Comparison of ENCODE assay signal across 21 mouse cellular contexts in the genomic region with DNA sequence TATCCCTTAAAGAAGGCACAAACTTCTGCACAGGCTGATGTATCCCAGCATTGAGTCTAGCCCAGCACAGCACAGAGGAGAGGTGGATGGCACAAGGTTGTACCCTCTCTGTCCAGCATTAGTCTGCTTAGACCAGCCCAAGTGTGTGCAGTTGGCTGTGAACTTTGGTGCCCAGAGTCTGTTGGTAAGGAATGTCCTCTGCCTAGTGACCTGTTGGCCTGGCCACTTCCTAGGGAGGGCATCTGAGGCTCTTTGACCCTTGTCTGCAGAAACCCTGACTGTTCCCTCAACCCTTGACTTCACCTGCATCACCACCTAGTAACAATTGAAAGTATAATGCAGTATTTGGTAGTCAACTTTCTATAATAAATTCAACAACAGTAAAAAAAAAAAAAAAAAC. TPM values are rescaled to one million over a fixed set of nuclear protein-coding genes. Genes with fewer than 3 reads are reported as not detected.
DNase-seq lines count a peak whose midpoint lies in the region; ATAC-seq lines count a peak whose summit lies in the region.
"Had no signal": no experiment of that assay in that cellular context is flagged by ENCODE, and none has a peak within 500 bp of the region (broad histone marks: within the 10 kb centered on the region; RNA-seq: fewer than 3 reads in every experiment).

No protein-coding gene starts in this region.

- peaks cover 14% of the 10 kb centered on the region for H3K4me1 ChIP-seq in embryonic facial prominence, embryonic 13.5 days
- H3K4me1 ChIP-seq in embryonic facial prominence, embryonic 10.5 days = peaks cover 19% of the 10 kb centered on the region
- peaks cover 5% of the 10 kb centered on the region; the same call in 1 of the 2 replicates for H3K4me1 ChIP-seq in kidney, embryonic 16.5 days (ENCODE audit: insufficient read depth, low read length)
- H3K4me1 ChIP-seq in embryonic facial prominence, embryonic 14.5 days (ENCODE audit: control insufficient read depth, insufficient read depth, low read length) = peaks cover 3% of the 10 kb centered on the region

- no peaks in the 10 kb centered on the region for H3K9me3 ChIP-seq in embryonic facial prominence, embryonic 13.5 days
- no peaks in the 10 kb centered on the region for H3K9me3 ChIP-seq in embryonic facial prominence, embryonic 10.5 days
- H3K9me3 ChIP-seq in kidney, embryonic 16.5 days (ENCODE audit: low read length) = no peaks in the 10 kb centered on the region
- no peaks in the 10 kb centered on the region for H3K9me3 ChIP-seq in embryonic facial prominence, embryonic 14.5 days (ENCODE audit: control insufficient read depth, low read length)
- H3K9me3 ChIP-seq: forebrain, embryonic 15.5 days; G1E; heart, embryonic 15.5 days; hindbrain, embryonic 12.5 days had no signal

- H3K9ac ChIP-seq in embryonic facial prominence, embryonic 13.5 days = no peak overlapping the region
- H3K9ac ChIP-seq in kidney, embryonic 16.5 days (replicated peaks; ENCODE audit: low read length) = no peak overlapping the region
- H3K9ac ChIP-seq in embryonic facial prominence, embryonic 14.5 days (ENCODE audit: low read depth, low read length) = no peak overlapping the region
- H3K9ac ChIP-seq: forebrain, embryonic 15.5 days; heart, embryonic 15.5 days; hindbrain, embryonic 12.5 days had no signal

- peaks cover 5% of the 10 kb centered on the region; the same call in 1 of the 2 replicates for H3K27me3 ChIP-seq in embryonic facial prominence, embryonic 13.5 days
- H3K27me3 ChIP-seq in embryonic facial prominence, embryonic 10.5 days (replicated peaks; ENCODE audit: low read depth, poor library complexity, severe bottlenecking) = peaks cover 13% of the 10 kb centered on the region
- peaks cover 4% of the 10 kb centered on the region; the same call in 1 of the 2 replicates for H3K27me3 ChIP-seq in kidney, embryonic 16.5 days (ENCODE audit: insufficient read depth, low read length)
- no peaks in the 10 kb centered on the region; the same call in 1 of the 2 replicates for H3K27me3 ChIP-seq in embryonic facial prominence, embryonic 14.5 days (replicated peaks; ENCODE audit: control insufficient read depth, insufficient read depth, low read length)
- H3K27me3 ChIP-seq: forebrain, embryonic 15.5 days; hindbrain, embryonic 12.5 days had no signal

- H3K27ac ChIP-seq in embryonic facial prominence, embryonic 13.5 days = 0 out of 2 replicates have a peak overlapping the region, but pooled peaks have one; percentile 29
- no peak overlapping the region for H3K27ac ChIP-seq in embryonic facial prominence, embryonic 10.5 days (replicated peaks)
- no peak overlapping the region for H3K27ac ChIP-seq in kidney, embryonic 16.5 days (ENCODE audit: low read length)
- H3K27ac ChIP-seq in embryonic facial prominence, embryonic 14.5 days (replicated peaks; ENCODE audit: low read depth, low read length) = peak overlapping the region; percentile 16
- H3K27ac ChIP-seq: forebrain, embryonic 15.5 days; heart, embryonic 15.5 days; hindbrain, embryonic 12.5 days had no signal

- H3K36me3 ChIP-seq in embryonic facial prominence, embryonic 13.5 days = no peaks in the 10 kb centered on the region
- no peaks in the 10 kb centered on the region for H3K36me3 ChIP-seq in embryonic facial prominence, embryonic 10.5 days (replicated peaks)
- H3K36me3 ChIP-seq in kidney, embryonic 16.5 days (ENCODE audit: insufficient read depth, low read length) = no peaks in the 10 kb centered on the region
- no peaks in the 10 kb centered on the region for H3K36me3 ChIP-seq in embryonic facial prominence, embryonic 14.5 days (ENCODE audit: control insufficient read depth, insufficient read depth, low read length)
- H3K36me3 ChIP-seq: forebrain, embryonic 15.5 days; G1E; heart, embryonic 15.5 days; hindbrain, embryonic 12.5 days had no signal

- no peak overlapping the region for H3K4me3 ChIP-seq in embryonic facial prominence, embryonic 13.5 days
- H3K4me3 ChIP-seq in embryonic facial prominence, embryonic 10.5 days = no peak overlapping the region
- H3K4me3 ChIP-seq in kidney, embryonic 16.5 days (ENCODE audit: low read length) = no peak overlapping the region
- H3K4me3 ChIP-seq in embryonic facial prominence, embryonic 14.5 days (ENCODE audit: low read depth, low read length) = no peak overlapping the region
- H3K4me3 ChIP-seq: forebrain, embryonic 15.5 days; heart, embryonic 15.5 days; hindbrain, embryonic 12.5 days had no signal

- ATAC-seq in embryonic facial prominence, embryonic 13.5 days (ENCODE audit: insufficient number of reproducible peaks, insufficient read depth, low FRiP score, low TSS enrichment, low read depth) = no peak
- no peak for ATAC-seq in kidney, embryonic 16.5 days (ENCODE audit: low FRiP score, low TSS enrichment)
- ATAC-seq in embryonic facial prominence, embryonic 14.5 days (ENCODE audit: low read depth) = no peak
- ATAC-seq: CD4-positive, CD25-positive, alpha-beta regulatory T cell, adult 4 months; forebrain, embryonic 15.5 days had no signal

- no peak for DNase-seq in embryonic facial prominence, embryonic 10.5 days (ENCODE audit: low spot score)
- DNase-seq in kidney, adult 11 months = peak; percentile 19
- DNase-seq in kidney, postnatal 25 days = peak; percentile 13 to 51
- no peak for DNase-seq in kidney, postnatal 4 days
- no peak for DNase-seq in embryonic facial prominence, embryonic 14.5 days (ENCODE audit: low spot score)
- DNase-seq in lung, postnatal 4 days = no peak
- DNase-seq: adrenal gland, adult 8-10 months; adrenal gland, postnatal 36 days; B cell, adult 2 months; cerebellum, adult 2 months; cerebellum, postnatal 10 days; gastrocnemius, postnatal 10 days; heart, adult 18-20 months had no signal

- no peak overlapping the region for H3K4me2 ChIP-seq in embryonic facial prominence, embryonic 13.5 days
- no peak overlapping the region for H3K4me2 ChIP-seq in kidney, embryonic 16.5 days (replicated peaks; ENCODE audit: low read depth, low read length)
- no peak overlapping the region for H3K4me2 ChIP-seq in embryonic facial prominence, embryonic 14.5 days (ENCODE audit: low read depth, low read length)
- H3K4me2 ChIP-seq: forebrain, embryonic 15.5 days; heart, embryonic 11.5 days; heart, embryonic 15.5 days; hindbrain, embryonic 12.5 days had no signal

RNA-seq across cellular contexts. Expression of a gene that starts 2.4 kb away (rescaled TPM):
- polyA plus RNA-seq in embryonic facial prominence, embryonic 13.5 days (2015; fragmentation: Nextera tagmentation; extraction: Ambion mirVana) = 66.1 and 82.2 TPM in 2 replicates
- polyA plus RNA-seq in embryonic facial prominence, embryonic 10.5 days (2016; fragmentation: Nextera tagmentation; extraction: Ambion mirVana) = 1.7 and 4.7 TPM in 2 replicates
- polyA plus RNA-seq in kidney, embryonic 16.5 days (2015; fragmentation: Nextera tagmentation; extraction: Ambion mirVana) = 22.4 and 23.3 TPM in 2 replicates
- polyA plus RNA-seq in embryonic facial prominence, embryonic 14.5 days (2014; fragmentation: Nextera tagmentation; extraction: Ambion mirVana) = 119 and 142 TPM in 2 replicates
- polyA plus RNA-seq: CD4-positive, CD25-positive, alpha-beta regulatory T cell, adult 4 months; G1E had no signal

RNA-seq across cellular contexts. Expression of a gene that starts 51.0 kb away (rescaled TPM):
- 0.39 and 0.93 TPM in 2 replicates for polyA plus RNA-seq in embryonic facial prominence, embryonic 13.5 days (2015; fragmentation: Nextera tagmentation; extraction: Ambion mirVana)
- 0.11 TPM in 1 of 2 replicates, not detected in the other for polyA plus RNA-seq in embryonic facial prominence, embryonic 10.5 days (2016; fragmentation: Nextera tagmentation; extraction: Ambion mirVana)
- 0.04 and 0.12 TPM in 2 replicates for polyA plus RNA-seq in kidney, embryonic 16.5 days (2015; fragmentation: Nextera tagmentation; extraction: Ambion mirVana)
- 0.92 and 1.2 TPM in 2 replicates for polyA plus RNA-seq in embryonic facial prominence, embryonic 14.5 days (2014; fragmentation: Nextera tagmentation; extraction: Ambion mirVana)
- polyA plus RNA-seq: CD4-positive, CD25-positive, alpha-beta regulatory T cell, adult 4 months; G1E; heart, embryonic 11.5 days; hindbrain, embryonic 12.5 days had no signal

Comparison
In these comparisons a context has a peak if more than half of its experiments do, and no peak if none do; other contexts are left out.
1. H3K27ac ChIP-seq: peak in embryonic facial prominence, embryonic 13.5 days (single experiment) and embryonic facial prominence, embryonic 14.5 days (single experiment); none in embryonic facial prominence, embryonic 10.5 days (single experiment) and kidney, embryonic 16.5 days (single experiment).
2. DNase-seq: peak in kidney, adult 11 months (single experiment) and kidney, postnatal 25 days (2 of 2); none in embryonic facial prominence, embryonic 10.5 days (single experiment), kidney, postnatal 4 days (0 of 2), embryonic facial prominence, embryonic 14.5 days (single experiment) and lung, postnatal 4 days (0 of 2).